Mouse (Mus musculus) ES-E14 (cell line): ENCODE results near the gene Gm27021. TPM values are rescaled to one million over a fixed set of nuclear protein-coding genes. Genes with fewer than 3 reads are reported as not detected.

ENCODE experiments used
- DNase-seq: peaks from one replicate; pipeline ENCODE4 v3.0.0-alpha.2; 2013; ENCODE audit warnings: low read depth, low spot score
- H3K27ac ChIP-seq: 2 replicates; pipeline ENCODE4 v1.5.1; 2012; ENCODE audit warnings: low read depth, mild to moderate bottlenecking, low read length, moderate library complexity, mixed read lengths; ENCODE audit not compliant: poor library complexity, insufficient read depth, severe bottlenecking
- H3K36me3 ChIP-seq: 2 replicates; pipeline ENCODE4 v1.6.1; 2012; ENCODE audit warnings: mild to moderate bottlenecking, low read length, moderate library complexity, mixed read lengths; ENCODE audit not compliant: control insufficient read depth, poor library complexity, insufficient read depth, severe bottlenecking
- H3K4me1 ChIP-seq, 2 experiments: fragments of 150-350 bp in 1 of 2; sonication (generic) in 1 of 2; 2 replicates each; pipeline ENCODE4 v1.6.1; 2012; ENCODE audit warnings: low read length in 2 of 2, mild to moderate bottlenecking in 1 of 2, mixed read lengths in 1 of 2; ENCODE audit not compliant: control insufficient read depth in 2 of 2, insufficient read depth in 2 of 2, poor library complexity in 1 of 2
- H3K4me3 ChIP-seq, 2 experiments: fragments of 150-350 bp in 1 of 2; sonication (generic) in 1 of 2; 2 replicates each; pipeline ENCODE4 v1.5.1; 2012; ENCODE audit warnings: low read length in 2 of 2, low read depth in 1 of 2, mild to moderate bottlenecking in 1 of 2, mixed read lengths in 1 of 2; ENCODE audit not compliant: insufficient read depth in 1 of 2, poor library complexity in 1 of 2, severe bottlenecking in 1 of 2
- H3K9ac ChIP-seq: 2 replicates; pipeline ENCODE4 v1.6.1; 2012; ENCODE audit warnings: low read depth, mild to moderate bottlenecking, low read length, mixed read lengths; ENCODE audit not compliant: poor library complexity, insufficient read depth, severe bottlenecking
- H3K9me3 ChIP-seq: fragments of 150-350 bp; sonication (generic); 2 replicates; pipeline ENCODE4 v1.6.1; 2012; ENCODE audit warnings: low read depth, mild to moderate bottlenecking, low read length; ENCODE audit not compliant: control insufficient read depth, insufficient read depth
- CHD2 ChIP-seq: IDR thresholded peaks from 2 replicates; pipeline ENCODE4 v1.6.1; 2014; ENCODE audit warnings: mild to moderate bottlenecking, low read depth, low read length, inconsistent platforms
- HCFC1 ChIP-seq: IDR thresholded peaks from 2 replicates; pipeline ENCODE4 v1.6.1; 2012; ENCODE audit warnings: low read length, inconsistent platforms, borderline replicate concordance; ENCODE audit not compliant: insufficient read depth
- MAFK ChIP-seq: IDR thresholded peaks from 2 replicates; pipeline ENCODE4 v1.6.1; 2014; ENCODE audit warnings: mild to moderate bottlenecking, low read depth, low read length, inconsistent platforms; ENCODE audit not compliant: insufficient read depth
- ZC3H11A ChIP-seq: IDR thresholded peaks from 2 replicates; pipeline ENCODE4 v1.6.1; 2012; ENCODE audit warnings: low read depth, mild to moderate bottlenecking, inconsistent platforms, low read length, borderline replicate concordance
- ZNF384 ChIP-seq: IDR thresholded peaks from 2 replicates; pipeline ENCODE4 v1.6.1; 2012; ENCODE audit warnings: low read depth, low read length, inconsistent platforms
- in situ Hi-C, 2 experiments: fragments of 600-800 bp; cut with MboI; formaldehyde crosslinking; loops; one replicate each; pipeline ENCODE4 v1.15.1; 2025; ENCODE audit warnings: low sequenced_read_pairs in 2 of 2, inconsistent platforms in 1 of 2; ENCODE audit not compliant: unreplicated experiment in 2 of 2
- total RNA-seq: library from RNA; depleted of rRNA; stranded (reverse); fragments of 300-350 nt; gene quantifications from 2 replicates; pipeline ENCODE4 v1.2.3, GENCODE M21; 2012

Gene Gm27021
- total RNA-seq, 1 experiment = 0.49 TPM

DNA sequence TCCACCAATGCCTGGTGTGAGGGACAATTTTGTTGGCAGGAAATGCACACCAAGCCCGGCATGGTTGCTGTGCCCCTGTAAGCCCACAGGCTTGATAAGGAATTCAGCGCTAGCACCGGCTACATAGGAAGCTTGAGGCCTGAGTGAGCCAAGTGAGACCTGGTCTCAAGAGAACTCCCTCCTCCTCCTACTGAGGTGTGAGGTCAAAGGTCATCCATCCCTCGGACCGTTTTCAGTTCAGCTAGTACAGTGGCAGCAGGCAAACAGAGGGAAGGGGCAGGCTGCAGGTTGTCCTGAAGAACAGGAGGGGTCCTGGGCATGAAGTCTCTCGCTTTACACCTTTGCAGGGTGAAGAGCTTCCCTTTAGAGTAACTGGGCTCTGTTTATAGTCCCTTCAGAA lies 37.0 kb downstream of the Gm27021 start:
- no peak for TF ChIP-seq MAFK
- TF ChIP-seq ZNF384 = no peak
- no peak for TF ChIP-seq HCFC1
- no peak for TF ChIP-seq CHD2
- no peak for TF ChIP-seq ZC3H11A
- no peaks in the 10 kb centered on the region for H3K9me3 ChIP-seq
- H3K4me1 ChIP-seq = peaks cover 7 to 37% of the 10 kb centered on the region in 2 experiments; a peak in 3 of 4 replicates
- no peak overlapping the region for H3K9ac ChIP-seq
- H3K4me3 ChIP-seq = no peak overlapping the region
- peak overlapping the region; percentile 45; the same call in 1 of the 2 replicates for H3K27ac ChIP-seq
- DNase-seq = no peak
- H3K36me3 ChIP-seq = no peaks in the 10 kb centered on the region
- in situ Hi-C loops = no loop called here

DNA sequence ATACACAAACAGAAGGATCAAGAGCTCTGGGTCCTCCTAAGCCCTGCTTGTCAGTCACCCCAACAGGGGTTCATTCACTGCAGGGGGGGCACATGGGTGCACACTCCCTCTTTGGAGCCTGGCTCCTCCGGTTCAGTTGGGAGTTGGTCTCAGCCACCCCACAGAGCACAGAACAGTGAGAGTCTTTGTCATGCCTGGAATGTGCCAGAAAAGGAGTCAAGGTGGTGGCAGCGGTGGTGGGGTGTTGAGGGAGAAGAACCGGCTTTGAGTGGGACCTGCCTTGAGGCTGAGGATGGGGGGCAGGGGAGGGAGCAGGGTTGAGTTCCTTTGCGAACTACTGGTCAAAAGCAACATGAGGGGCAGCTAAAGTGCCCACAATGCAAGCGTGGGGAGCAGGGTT lies 37.8 kb downstream of the Gm27021 start:
- TF ChIP-seq HCFC1 = no peak
- TF ChIP-seq MAFK = no peak
- TF ChIP-seq CHD2 = no peak
- TF ChIP-seq ZNF384 = no peak
- no peak for TF ChIP-seq ZC3H11A
- H3K27ac ChIP-seq = no peak overlapping the region
- in situ Hi-C loops = no loop called here
- H3K9me3 ChIP-seq = no peaks in the 10 kb centered on the region
- no peaks in the 10 kb centered on the region; the same call in 1 of the 2 replicates for H3K36me3 ChIP-seq
- peaks cover 7 to 36% of the 10 kb centered on the region in 2 experiments; a peak in 3 of 4 replicates for H3K4me1 ChIP-seq
- no peak for DNase-seq
- H3K4me3 ChIP-seq = no peak overlapping the region
- no peak overlapping the region for H3K9ac ChIP-seq

DNA sequence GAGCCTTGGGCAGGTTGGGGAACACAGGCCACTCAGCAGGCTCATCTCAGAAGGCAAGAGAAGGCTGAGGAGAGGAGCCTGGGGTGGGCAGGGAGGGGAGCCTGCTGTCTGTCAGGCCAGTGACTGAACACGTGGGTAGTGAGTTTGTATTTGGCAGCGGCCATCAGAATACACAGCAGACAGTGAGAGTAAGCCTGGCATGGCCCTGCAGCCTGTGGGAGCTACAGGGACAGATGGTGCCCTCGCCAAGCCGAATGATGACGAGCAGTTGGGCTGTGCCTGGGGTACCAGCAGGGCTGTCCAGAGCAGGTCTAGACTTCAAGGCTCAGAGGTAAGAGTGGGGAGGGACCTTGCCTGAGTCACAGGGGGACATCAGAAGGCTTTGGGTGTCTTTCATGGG lies 40.6 kb downstream of the Gm27021 start:
- Histone ChIP-seq H3K27ac (no peak overlapping the region), H3K9me3 (no peaks in the 10 kb centered on the region), H3K36me3 (no peaks in the 10 kb centered on the region; the same call in 1 of the 2 replicates), H3K4me1 (peaks cover 6 to 26% of the 10 kb centered on the region in 2 experiments; a peak in 3 of 4 replicates), H3K9ac (no peak overlapping the region), H3K4me3 (no peak overlapping the region)
- TF ChIP-seq ZNF384 (no peak), CHD2 (no peak)
- in situ Hi-C loops = no loop called here
- no peak for DNase-seq

DNA sequence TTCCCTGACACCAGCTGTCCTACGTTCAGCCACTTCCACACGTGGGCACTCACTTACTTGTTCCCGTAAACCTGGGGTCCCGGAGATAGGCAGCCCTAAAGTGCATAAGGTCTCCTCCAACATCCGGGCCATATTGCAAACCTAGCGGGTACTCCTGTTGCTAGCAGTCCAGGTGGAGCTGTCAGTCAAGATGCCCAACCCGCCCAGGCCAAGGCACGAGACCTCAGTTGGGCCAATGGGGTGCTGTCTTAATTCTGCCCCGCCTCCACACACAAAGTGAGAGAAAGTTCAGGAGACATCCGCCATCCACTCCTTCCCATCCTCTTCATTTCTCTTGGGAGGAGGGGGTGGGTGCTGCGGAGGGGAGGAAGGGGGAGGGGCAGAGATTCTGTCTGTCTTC lies 41.4 kb downstream of the Gm27021 start:
- Histone ChIP-seq H3K4me3 (peak overlapping the region; percentile 57), H3K9ac (peak overlapping the region; percentile 76; the same call in 1 of the 2 replicates), H3K9me3 (no peaks in the 10 kb centered on the region), H3K4me1 (peaks cover 5 to 31% of the 10 kb centered on the region in 2 experiments; a peak in 3 of 4 replicates), H3K36me3 (no peaks in the 10 kb centered on the region; the same call in 1 of the 2 replicates), H3K27ac (peak overlapping the region; percentile 71; the same call in 1 of the 2 replicates)
- in situ Hi-C loops = no loop called here
- DNase-seq = peak; percentile 78
- TF ChIP-seq ZNF384 (no peak), ZC3H11A (no peak), CHD2 (no peak), MAFK (no peak), HCFC1 (no peak)

DNA sequence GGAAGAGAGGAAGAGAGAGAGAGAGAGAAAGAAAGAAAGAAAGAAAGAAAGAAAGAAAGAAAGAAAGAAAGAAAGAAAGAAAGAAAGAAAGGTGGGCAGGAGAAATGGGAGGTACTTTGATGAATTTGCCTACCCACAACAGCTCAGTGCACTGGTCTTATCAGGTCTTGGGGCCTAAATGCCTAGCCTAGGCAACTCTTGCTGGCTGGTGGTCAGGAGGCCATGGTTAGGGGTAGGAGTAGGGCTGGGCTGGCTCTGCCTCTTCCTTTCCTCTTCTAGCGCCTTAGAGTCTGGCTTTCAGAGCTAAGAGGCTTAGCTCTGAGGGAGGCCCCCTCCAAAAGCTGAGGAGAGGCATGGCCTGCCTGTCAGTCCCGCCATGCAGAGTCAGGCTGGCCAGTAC lies 44.3 kb downstream of the Gm27021 start:
- Histone ChIP-seq H3K9me3 (no peaks in the 10 kb centered on the region), H3K36me3 (no peaks in the 10 kb centered on the region; the same call in 1 of the 2 replicates), H3K4me3 (no peak overlapping the region), H3K9ac (no peak overlapping the region), H3K4me1 (peaks cover 3 to 33% of the 10 kb centered on the region in 2 experiments; a peak in 3 of 4 replicates), H3K27ac (no peak overlapping the region)
- TF ChIP-seq ZC3H11A (no peak), MAFK (no peak), HCFC1 (no peak), CHD2 (no peak), ZNF384 (no peak)
- no peak for DNase-seq
- in situ Hi-C loops = no loop called here
